Mouse (Mus musculus): ENCODE results near the gene Irf2bp2.

Gene Irf2bp2

GRCm38 (mm10) chr8:126586599-126587577 lies 6.9 kb downstream of the Irf2bp2 start:
- peak; percentile 47 for DNase-seq (ENCODE audit: low read depth, low spot score)

- peak; percentile 20 for DNase-seq (ENCODE audit: low read depth, low spot score)
Observed at GRCm38 (mm10) chr8:126586101-126586500, 7.7 kb downstream of the Irf2bp2 start.

- peak; percentile 90 for DNase-seq (ENCODE audit: low read depth, low spot score)
Observed at GRCm38 (mm10) chr8:126585561-126586031, 8.2 kb downstream of the Irf2bp2 start.

GRCm38 (mm10) chr8:126584844-126585231 lies 8.9 kb downstream of the Irf2bp2 start:
- DNase-seq (ENCODE audit: low read depth, low spot score) = no peak

- DNase-seq (ENCODE audit: low read depth, low spot score) = peak; percentile 89
Observed at GRCm38 (mm10) chr8:126583971-126584843, 9.6 kb downstream of the Irf2bp2 start.

- peak; percentile 29 for DNase-seq (ENCODE audit: low read depth, low spot score)
Observed at GRCm38 (mm10) chr8:126583534-126583933, 10.3 kb downstream of the Irf2bp2 start.

- no peak for DNase-seq (ENCODE audit: low read depth, low spot score)
Observed at GRCm38 (mm10) chr8:126583018-126583417, 10.8 kb downstream of the Irf2bp2 start.

- peak; percentile 89 for DNase-seq (ENCODE audit: low read depth, low spot score)
Observed at GRCm38 (mm10) chr8:126582509-126582908, 11.3 kb downstream of the Irf2bp2 start.

- no peak for DNase-seq (ENCODE audit: low read depth, low spot score)
Observed at GRCm38 (mm10) chr8:126581662-126582061, 12.1 kb downstream of the Irf2bp2 start.

- peak; percentile 19 for DNase-seq (ENCODE audit: low read depth, low spot score)
Observed at GRCm38 (mm10) chr8:126580826-126581225, 13.0 kb downstream of the Irf2bp2 start.

GRCm38 (mm10) chr8:126580086-126580485 lies 13.7 kb downstream of the Irf2bp2 start:
- peak; percentile 32 for DNase-seq (ENCODE audit: low read depth, low spot score)

- no peak for DNase-seq (ENCODE audit: low read depth, low spot score)
Observed at GRCm38 (mm10) chr8:126578641-126579040, 15.1 kb downstream of the Irf2bp2 start.

GRCm38 (mm10) chr8:126576919-126577318 lies 16.9 kb downstream of the Irf2bp2 start:
- no peak for DNase-seq (ENCODE audit: low read depth, low spot score)

- DNase-seq (ENCODE audit: low read depth, low spot score) = no peak
Observed at GRCm38 (mm10) chr8:126576086-126576485, 17.7 kb downstream of the Irf2bp2 start.

- no peak for DNase-seq (ENCODE audit: low read depth, low spot score)
Observed at GRCm38 (mm10) chr8:126574882-126575637, 18.7 kb downstream of the Irf2bp2 start.

GRCm38 (mm10) chr8:126573878-126574277 lies 19.9 kb downstream of the Irf2bp2 start:
- no peak for DNase-seq (ENCODE audit: low read depth, low spot score)

- DNase-seq (ENCODE audit: low read depth, low spot score) = no peak
Observed at GRCm38 (mm10) chr8:126573079-126573694, 20.6 kb downstream of the Irf2bp2 start.

GRCm38 (mm10) chr8:126571065-126571660 lies 22.6 kb downstream of the Irf2bp2 start:
- no peak for DNase-seq (ENCODE audit: low read depth, low spot score)

- DNase-seq (ENCODE audit: low read depth, low spot score) = no peak
Observed at GRCm38 (mm10) chr8:126570521-126571040, 23.2 kb downstream of the Irf2bp2 start.

- DNase-seq (ENCODE audit: low read depth, low spot score) = no peak
Observed at GRCm38 (mm10) chr8:126570046-126570445, 23.7 kb downstream of the Irf2bp2 start.

All from CD4-positive helper T cell, adult 2 months (primary cell).